Mouse (Mus musculus): ENCODE data around the gene Trappc3l. TPM values are rescaled to one million over a fixed set of nuclear protein-coding genes. Genes with fewer than 3 reads are reported as not detected.
A peak's percentile ranks its signal among the peaks of the same experiment; 100 is the strongest.

Gene Trappc3l
- polyA plus RNA-seq, 1 experiment from 2014 or later, result not detected

- Histone ChIP-seq H3K4me3 (ENCODE audit: low read depth, low read length) (no peak overlapping the region), H3K4me1 (replicated peaks; ENCODE audit: control insufficient read depth, insufficient read depth) (no peaks in the 10 kb centered on the region), H3K36me3 (ENCODE audit: control insufficient read depth, insufficient read depth, low read length) (no peaks in the 10 kb centered on the region), H3K9ac (ENCODE audit: low read length) (no peak overlapping the region), H3K4me2 (replicated peaks; ENCODE audit: low read depth) (no peak overlapping the region), H3K27ac (replicated peaks) (no peak overlapping the region), H3K9me3 (ENCODE audit: control insufficient read depth, low read length) (no peaks in the 10 kb centered on the region), H3K27me3 (ENCODE audit: control insufficient read depth, insufficient read depth, low read length) (no peaks in the 10 kb centered on the region)
- WGBS, result 62% methylated on average over 1 of the region's 1 CpGs
- ATAC-seq (ENCODE audit: low FRiP score, low TSS enrichment) (no peak), DNase-seq (ENCODE audit: low spot score) (no peak)
- no peak for TF ChIP-seq EP300 (optimal IDR thresholded peaks at IDR 0.05)
- no peak for TF ChIP-seq CTCF (IDR thresholded peaks at IDR 0.05; ENCODE audit: low read depth)
Observed at GRCm38 (mm10) chr10:34086514-34086913, 49.1 kb downstream of the Trappc3l start.

GRCm38 (mm10) chr10:34088515-34088914 is 51.1 kb downstream of the Trappc3l start:
- WGBS, result 56% methylated on average over 2 of the region's 2 CpGs

DNA sequence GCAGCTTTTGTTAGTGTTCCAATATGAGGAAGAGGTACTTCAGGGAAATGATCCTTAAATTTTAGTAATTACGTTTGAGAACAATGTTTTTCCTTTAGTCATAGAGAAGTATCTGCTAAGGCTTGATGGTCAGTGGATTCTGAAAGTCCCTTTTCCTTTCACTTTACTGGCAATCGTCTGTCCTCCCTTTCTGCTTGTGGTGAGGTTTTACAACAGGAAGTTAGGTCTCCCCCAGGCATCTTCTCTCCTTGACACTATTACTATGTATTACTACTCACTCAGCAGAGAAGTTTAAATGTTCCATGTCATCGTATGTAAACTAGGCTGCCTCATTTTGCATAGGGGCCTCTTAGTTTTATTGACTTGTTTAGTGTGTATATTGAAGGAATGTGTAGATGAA is 52.1 kb downstream of the Trappc3l start:
- H3K4me3 ChIP-seq (ENCODE audit: low read depth, low read length), result no peak overlapping the region
- H3K4me2 ChIP-seq (replicated peaks; ENCODE audit: low read depth), result no peak overlapping the region
- no peak overlapping the region for H3K27ac ChIP-seq (replicated peaks)
- H3K27me3 ChIP-seq (ENCODE audit: control insufficient read depth, insufficient read depth, low read length), result no peaks in the 10 kb centered on the region
- ATAC-seq (ENCODE audit: low FRiP score, low TSS enrichment) (no peak), DNase-seq (ENCODE audit: low spot score) (no peak)
- no peaks in the 10 kb centered on the region for H3K4me1 ChIP-seq (replicated peaks; ENCODE audit: control insufficient read depth, insufficient read depth)
- 69% methylated on average over 3 of the region's 3 CpGs for WGBS
- no peaks in the 10 kb centered on the region for H3K9me3 ChIP-seq (ENCODE audit: control insufficient read depth, low read length)
- no peak overlapping the region for H3K9ac ChIP-seq (ENCODE audit: low read length)
- H3K36me3 ChIP-seq (ENCODE audit: control insufficient read depth, insufficient read depth, low read length), result no peaks in the 10 kb centered on the region
- TF ChIP-seq EP300 (optimal IDR thresholded peaks at IDR 0.05) (no peak), CTCF (IDR thresholded peaks at IDR 0.05; ENCODE audit: low read depth) (no peak)

More at GRCm38 (mm10) chr10:34088515-34088914, 51.1 kb downstream of the Trappc3l start:
- H3K9ac ChIP-seq (ENCODE audit: low read length), result no peak overlapping the region
- H3K27ac ChIP-seq (replicated peaks), result no peak overlapping the region; the same call in 1 of the 2 replicates
- ATAC-seq (ENCODE audit: low FRiP score, low TSS enrichment), result no peak
- no peaks in the 10 kb centered on the region for H3K4me1 ChIP-seq (replicated peaks; ENCODE audit: control insufficient read depth, insufficient read depth)
- no peak for DNase-seq (ENCODE audit: low spot score)
- H3K36me3 ChIP-seq (ENCODE audit: control insufficient read depth, insufficient read depth, low read length), result no peaks in the 10 kb centered on the region
- no peaks in the 10 kb centered on the region for H3K9me3 ChIP-seq (ENCODE audit: control insufficient read depth, low read length)
- H3K27me3 ChIP-seq (ENCODE audit: control insufficient read depth, insufficient read depth, low read length), result no peaks in the 10 kb centered on the region
- no peak for TF ChIP-seq EP300 (optimal IDR thresholded peaks at IDR 0.05)
- TF ChIP-seq CTCF (IDR thresholded peaks at IDR 0.05; ENCODE audit: low read depth), result no peak
- H3K4me3 ChIP-seq (ENCODE audit: low read depth, low read length), result no peak overlapping the region
- H3K4me2 ChIP-seq (replicated peaks; ENCODE audit: low read depth), result no peak overlapping the region

DNA sequence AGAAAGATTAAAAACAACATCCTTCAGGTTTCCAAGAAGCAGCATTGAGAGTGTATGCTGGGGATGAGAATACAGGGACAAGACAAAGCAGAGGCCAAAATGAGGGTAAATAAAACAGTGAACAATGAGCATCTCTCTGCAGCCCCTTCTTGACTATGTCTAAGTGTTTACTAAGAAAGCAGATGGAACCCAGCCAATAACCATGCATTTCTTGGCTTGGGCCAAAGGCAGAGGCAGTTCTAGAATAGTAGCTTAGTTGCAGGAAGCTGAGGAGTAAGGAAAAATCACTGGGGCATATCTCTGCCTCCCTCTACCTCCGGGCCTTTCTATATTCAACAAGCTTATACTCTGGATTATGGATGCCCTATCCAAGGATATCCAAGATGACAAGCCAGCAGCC is 53.1 kb downstream of the Trappc3l start:
- H3K9me3 ChIP-seq (ENCODE audit: control insufficient read depth, low read length), result no peaks in the 10 kb centered on the region
- no peaks in the 10 kb centered on the region for H3K36me3 ChIP-seq (ENCODE audit: control insufficient read depth, insufficient read depth, low read length)
- 56% methylated on average over 1 of the region's 1 CpGs for WGBS
- H3K27ac ChIP-seq (replicated peaks), result no peak overlapping the region
- DNase-seq (ENCODE audit: low spot score) (no peak), ATAC-seq (ENCODE audit: low FRiP score, low TSS enrichment) (no peak)
- no peak overlapping the region for H3K4me2 ChIP-seq (replicated peaks; ENCODE audit: low read depth)
- H3K4me1 ChIP-seq (replicated peaks; ENCODE audit: control insufficient read depth, insufficient read depth), result no peaks in the 10 kb centered on the region
- no peaks in the 10 kb centered on the region for H3K27me3 ChIP-seq (ENCODE audit: control insufficient read depth, insufficient read depth, low read length)
- TF ChIP-seq CTCF (IDR thresholded peaks at IDR 0.05; ENCODE audit: low read depth) (no peak), EP300 (optimal IDR thresholded peaks at IDR 0.05) (no peak)
- H3K9ac ChIP-seq (ENCODE audit: low read length), result no peak overlapping the region
- H3K4me3 ChIP-seq (ENCODE audit: low read depth, low read length), result no peak overlapping the region

DNA sequence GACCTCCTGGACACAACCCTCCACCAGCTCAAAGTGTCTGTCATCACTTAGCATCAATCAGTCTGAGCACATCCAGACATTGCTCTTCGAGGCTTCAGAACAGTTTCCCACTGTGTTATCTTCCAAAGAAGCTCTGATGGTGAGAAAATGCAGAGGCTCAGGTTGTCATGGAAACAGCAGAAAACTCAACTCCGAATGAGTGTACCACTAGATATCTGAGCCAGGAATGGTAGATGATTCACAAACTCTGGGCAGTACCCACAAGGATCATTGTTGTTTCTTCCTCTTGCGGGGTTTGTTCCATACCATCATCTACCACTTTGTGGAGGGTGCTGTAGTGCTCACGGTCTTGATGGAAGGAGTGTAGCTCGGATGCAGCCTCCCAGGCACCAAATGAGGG is 54.5 kb downstream of the Trappc3l start:
- no peaks in the 10 kb centered on the region for H3K9me3 ChIP-seq (ENCODE audit: control insufficient read depth, low read length)
- no peak overlapping the region for H3K27ac ChIP-seq (replicated peaks)
- no peak overlapping the region for H3K9ac ChIP-seq (ENCODE audit: low read length)
- H3K4me1 ChIP-seq (replicated peaks; ENCODE audit: control insufficient read depth, insufficient read depth), result no peaks in the 10 kb centered on the region
- H3K4me2 ChIP-seq (replicated peaks; ENCODE audit: low read depth), result no peak overlapping the region
- 64% methylated on average over 5 of the region's 5 CpGs for WGBS
- ATAC-seq (ENCODE audit: low FRiP score, low TSS enrichment), result no peak
- H3K4me3 ChIP-seq (ENCODE audit: low read depth, low read length), result no peak overlapping the region
- TF ChIP-seq EP300 (optimal IDR thresholded peaks at IDR 0.05), result no peak
- TF ChIP-seq CTCF (IDR thresholded peaks at IDR 0.05; ENCODE audit: low read depth), result no peak
- DNase-seq (ENCODE audit: low spot score), result no peak
- no peaks in the 10 kb centered on the region for H3K36me3 ChIP-seq (ENCODE audit: control insufficient read depth, insufficient read depth, low read length)
- H3K27me3 ChIP-seq (ENCODE audit: control insufficient read depth, insufficient read depth, low read length), result no peaks in the 10 kb centered on the region

GRCm38 (mm10) chr10:34095147-34095546 is 57.8 kb downstream of the Trappc3l start:
- Histone ChIP-seq H3K4me1 (replicated peaks; ENCODE audit: control insufficient read depth, insufficient read depth) (no peaks in the 10 kb centered on the region), H3K36me3 (ENCODE audit: control insufficient read depth, insufficient read depth, low read length) (no peaks in the 10 kb centered on the region), H3K9ac (ENCODE audit: low read length) (no peak overlapping the region), H3K27ac (replicated peaks) (no peak overlapping the region), H3K4me3 (ENCODE audit: low read depth, low read length) (no peak overlapping the region), H3K9me3 (ENCODE audit: control insufficient read depth, low read length) (no peaks in the 10 kb centered on the region), H3K27me3 (ENCODE audit: control insufficient read depth, insufficient read depth, low read length) (no peaks in the 10 kb centered on the region), H3K4me2 (replicated peaks; ENCODE audit: low read depth) (peak overlapping the region; percentile 52)
- TF ChIP-seq CTCF (IDR thresholded peaks at IDR 0.05; ENCODE audit: low read depth) (no peak), EP300 (optimal IDR thresholded peaks at IDR 0.05) (no peak)
- no peak for DNase-seq (ENCODE audit: low spot score)
- ATAC-seq (ENCODE audit: low FRiP score, low TSS enrichment), result no peak
- WGBS, result 72% methylated on average over 2 of the region's 2 CpGs

Measured in stomach, postnatal 0 days (tissue).